Mouse (Mus musculus): Measurements from ENCODE around the gene Apopt1.

Apopt1 gene

DNA sequence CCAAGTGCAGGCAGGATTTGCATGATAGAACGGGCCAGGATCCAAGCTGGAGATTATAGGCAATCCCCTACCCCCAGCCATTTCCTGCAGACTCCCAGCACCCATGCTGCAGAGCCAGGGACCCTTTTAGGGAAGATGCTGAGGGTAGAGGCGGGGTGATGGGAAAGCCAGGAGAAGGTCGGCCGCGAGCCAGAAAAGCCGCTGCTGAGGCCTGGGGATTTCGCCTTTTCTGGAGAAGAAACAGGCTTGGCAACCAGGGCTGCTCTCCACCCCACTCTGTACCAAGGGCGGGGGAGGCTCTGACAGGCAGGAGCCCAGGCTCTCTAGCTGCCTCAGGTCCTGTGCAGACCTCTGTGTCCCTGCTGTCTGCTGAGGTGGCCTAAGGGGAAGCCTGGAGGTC lies 31.8 kb upstream of the Apopt1 start:
- DNase-seq (ENCODE audit: low spot score) = no peak

DNA sequence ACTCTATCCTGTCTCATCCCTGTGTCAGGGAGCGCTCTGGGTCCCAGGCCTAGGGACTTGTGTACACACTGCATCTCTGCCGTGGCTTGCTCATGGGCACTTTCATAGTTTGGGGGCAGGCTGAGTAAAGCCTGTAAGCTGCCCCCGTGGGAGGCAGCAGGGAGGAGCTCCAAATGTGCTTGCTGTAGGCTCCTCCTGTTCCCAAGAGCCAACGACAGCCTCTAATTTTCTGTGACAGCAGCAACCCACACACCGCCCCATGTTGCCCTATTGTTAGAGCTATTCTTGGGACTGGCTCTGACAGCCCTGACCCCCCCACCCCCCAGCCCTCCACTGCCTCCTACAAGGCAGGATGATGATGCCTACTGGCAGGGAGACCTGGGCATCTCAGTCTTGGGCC lies 31.1 kb upstream of the Apopt1 start:
- no peak for DNase-seq (ENCODE audit: low spot score)

DNA sequence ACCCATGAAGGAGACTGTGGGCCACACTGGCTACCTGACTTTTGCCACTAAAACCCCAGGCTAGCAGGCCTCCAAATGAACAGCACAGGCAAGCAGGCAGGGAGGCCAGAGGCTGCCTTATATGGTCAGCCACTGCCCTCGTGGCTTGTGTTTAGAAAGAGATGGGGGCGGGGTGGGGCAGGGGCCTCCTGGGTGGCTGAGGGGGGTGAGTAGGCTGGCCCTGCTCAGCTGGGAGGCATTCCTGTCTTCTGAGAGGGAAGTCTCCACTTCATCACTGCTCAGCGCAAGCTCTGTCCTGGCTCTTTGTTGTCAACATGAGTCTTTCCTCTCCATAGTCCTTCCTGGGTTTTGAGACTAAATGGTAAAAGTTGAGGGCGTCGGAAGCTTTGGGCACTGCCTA lies 30.3 kb upstream of the Apopt1 start:
- DNase-seq (ENCODE audit: low spot score) = no peak

DNA sequence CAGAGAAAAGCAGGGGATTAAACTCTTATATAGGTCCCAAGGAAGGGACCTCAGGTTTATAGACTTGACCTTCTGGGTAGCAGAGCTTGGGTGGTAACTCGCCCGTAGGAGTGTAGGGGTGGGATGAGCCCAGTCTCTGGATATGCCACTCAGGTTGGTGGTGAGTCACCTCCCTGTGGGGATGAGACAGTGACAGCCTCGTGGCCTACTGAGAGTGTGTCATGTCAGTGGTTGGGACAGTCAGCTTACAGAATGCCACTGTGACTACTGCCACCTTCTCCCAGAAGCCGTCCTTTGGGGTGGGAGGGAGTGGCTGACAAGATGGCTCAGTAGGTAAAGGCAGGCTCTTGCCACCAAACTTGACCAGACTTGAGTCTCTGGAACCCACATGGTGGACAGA lies 26.7 kb upstream of the Apopt1 start:
- no peak for DNase-seq (ENCODE audit: low spot score)

GRCm38 (mm10) chr12:111687350-111688068 lies 25.6 kb upstream of the Apopt1 start:
- DNase-seq (ENCODE audit: low spot score) = no peak

DNA sequence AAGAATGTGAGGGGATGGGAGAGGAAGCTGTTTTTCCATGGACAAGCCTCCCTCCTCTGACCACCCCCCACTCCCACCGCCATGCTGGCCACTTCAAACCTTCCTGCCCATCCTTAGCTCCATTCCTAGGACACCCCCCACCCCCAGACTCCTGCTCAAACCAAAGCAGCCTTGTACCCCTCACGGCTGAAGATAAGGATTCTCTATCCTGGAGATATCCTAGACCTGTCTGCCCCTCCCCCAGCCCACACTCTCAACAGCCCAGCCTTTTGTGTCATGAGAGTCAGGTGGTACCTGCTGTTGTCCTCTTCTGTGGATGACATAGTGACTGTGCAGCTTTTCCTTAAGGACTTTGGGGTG lies 25.0 kb upstream of the Apopt1 start:
- DNase-seq (ENCODE audit: low spot score) = no peak

DNA sequence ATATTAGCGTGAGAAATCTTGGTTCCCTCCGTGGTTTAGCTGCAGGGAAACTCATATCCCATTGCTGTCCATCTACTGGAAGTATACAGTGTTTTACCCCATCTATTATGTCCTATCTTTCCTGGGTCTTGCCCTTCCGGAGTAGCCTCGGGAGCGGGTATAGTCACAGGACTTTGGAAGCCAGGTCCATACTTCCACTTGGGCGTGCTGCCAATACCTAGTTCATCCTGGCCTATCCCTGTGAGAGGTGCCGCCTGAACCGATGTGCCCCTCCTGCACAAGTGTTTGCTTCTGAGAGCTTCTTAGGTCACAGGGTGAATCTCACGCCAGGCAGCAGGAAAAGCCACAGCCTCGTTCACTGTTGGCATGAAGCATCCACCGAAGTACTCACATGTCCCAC lies 23.6 kb upstream of the Apopt1 start:
- no peak for DNase-seq (ENCODE audit: low spot score)

DNA sequence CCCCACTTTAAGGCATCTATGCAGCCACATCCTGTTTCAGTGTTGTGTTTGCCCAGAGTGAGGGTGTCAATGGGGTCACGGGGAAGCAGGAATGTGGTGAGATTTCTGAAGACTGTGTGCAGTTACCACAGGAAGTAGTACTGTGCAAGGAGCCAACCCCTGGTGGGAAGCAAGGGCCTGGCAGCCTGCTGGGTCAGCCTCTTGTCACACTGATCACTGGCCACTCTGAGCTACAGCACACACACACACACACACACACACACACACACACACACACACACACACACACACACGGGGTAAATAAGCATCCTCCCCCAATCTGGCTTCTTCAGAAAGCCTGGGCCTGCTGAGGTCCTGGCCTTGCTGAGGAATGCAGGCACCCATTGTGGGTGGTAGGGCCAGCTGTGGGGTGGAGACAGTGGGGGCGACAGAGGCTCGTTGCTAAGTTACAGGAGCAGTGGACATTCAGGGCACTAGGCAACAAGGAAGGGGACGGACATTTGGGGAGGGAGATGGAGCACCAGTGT lies 21.7 kb upstream of the Apopt1 start:
- no peak for DNase-seq (ENCODE audit: low spot score)

DNA sequence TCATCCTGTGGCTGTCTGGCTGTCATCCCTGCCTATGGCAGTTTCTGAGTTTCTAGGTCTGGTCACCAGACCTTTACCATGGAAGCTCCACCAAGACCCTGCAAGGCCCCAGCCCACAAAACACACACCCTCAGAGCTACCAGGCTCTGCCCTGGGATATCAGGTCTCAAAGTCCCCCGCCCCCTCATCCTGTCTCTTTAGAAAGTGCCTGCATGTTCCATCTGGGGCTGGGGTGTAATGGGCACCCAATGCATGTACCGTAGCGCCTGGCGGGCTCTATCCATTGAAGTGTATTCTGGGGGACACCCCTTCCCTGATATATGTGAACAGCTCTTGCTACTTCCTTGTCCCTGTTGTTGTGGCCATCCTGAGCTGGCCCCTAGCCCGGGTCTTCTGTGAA lies 20.2 kb upstream of the Apopt1 start:
- DNase-seq (ENCODE audit: low spot score) = no peak

DNA sequence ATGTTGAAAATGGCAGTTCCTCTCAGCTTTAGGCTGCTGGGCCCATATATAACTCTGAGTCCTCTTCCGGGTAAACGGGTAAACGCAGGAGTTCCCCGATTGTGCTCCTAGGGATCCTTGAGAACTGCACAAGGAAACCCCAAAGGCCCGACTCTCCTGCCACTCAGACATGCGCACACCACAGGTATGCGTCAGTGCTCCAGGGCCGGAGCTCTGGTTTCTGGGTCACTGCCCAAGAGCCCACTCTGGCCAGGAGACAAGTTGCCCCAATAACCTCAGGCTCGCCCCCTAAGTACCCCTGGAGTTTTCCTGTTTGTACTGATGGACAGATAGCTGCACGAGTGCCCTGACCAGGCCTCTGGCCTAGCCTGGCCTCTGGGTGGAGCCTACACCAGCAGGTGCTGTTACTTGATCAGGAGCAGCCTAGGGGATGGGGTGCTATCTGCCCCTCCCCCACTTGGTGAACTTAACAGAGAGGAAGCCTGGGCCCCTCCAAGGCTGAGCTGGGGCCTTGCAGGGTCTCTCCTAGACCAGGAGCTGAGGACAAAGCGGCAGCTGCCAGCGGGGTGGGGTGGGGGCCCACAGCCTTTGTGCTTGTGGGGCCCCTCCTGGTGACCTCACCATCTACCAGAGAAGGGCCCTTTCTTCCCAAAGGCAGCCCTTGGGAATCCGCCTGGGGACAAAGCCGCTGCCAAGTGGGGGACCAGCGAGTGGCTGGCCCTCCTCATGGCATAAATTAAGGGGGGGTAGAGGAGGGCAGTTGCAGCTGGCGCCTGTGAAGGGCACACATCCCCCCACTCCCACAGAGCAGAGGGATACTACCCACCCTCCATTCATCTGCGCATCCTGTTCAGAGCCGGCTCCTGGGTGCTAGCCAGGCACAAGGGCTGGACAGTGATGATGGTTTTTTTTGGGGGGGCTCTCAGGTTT lies 19.5 kb upstream of the Apopt1 start:
- no peak for DNase-seq (ENCODE audit: low spot score)

- no peak for DNase-seq (ENCODE audit: low spot score)
Observed at GRCm38 (mm10) chr12:111694271-111694781, 18.7 kb upstream of the Apopt1 start.

- DNase-seq (ENCODE audit: low spot score) = no peak
Observed at GRCm38 (mm10) chr12:111694880-111695804, 17.9 kb upstream of the Apopt1 start.

DNA sequence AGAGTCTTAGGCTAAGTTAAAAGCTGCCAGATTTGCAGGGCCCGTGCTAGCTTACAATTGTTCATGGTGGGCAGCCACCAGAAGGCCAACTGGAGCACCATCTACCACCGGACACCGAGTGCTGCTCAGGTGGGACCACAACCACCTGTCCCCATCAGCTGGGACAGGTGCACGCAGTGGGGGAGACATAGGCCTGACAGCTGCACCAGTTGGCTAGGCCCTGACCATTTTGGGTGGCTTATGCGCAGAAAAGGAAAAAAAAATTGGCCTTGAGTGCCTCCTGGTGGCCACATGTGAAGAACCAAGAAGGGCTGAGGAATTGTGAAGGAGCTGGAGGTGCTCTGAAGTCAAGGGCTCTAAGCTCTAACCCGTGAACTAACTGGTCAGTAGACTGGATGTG lies 16.8 kb upstream of the Apopt1 start:
- DNase-seq (ENCODE audit: low spot score) = no peak

DNA sequence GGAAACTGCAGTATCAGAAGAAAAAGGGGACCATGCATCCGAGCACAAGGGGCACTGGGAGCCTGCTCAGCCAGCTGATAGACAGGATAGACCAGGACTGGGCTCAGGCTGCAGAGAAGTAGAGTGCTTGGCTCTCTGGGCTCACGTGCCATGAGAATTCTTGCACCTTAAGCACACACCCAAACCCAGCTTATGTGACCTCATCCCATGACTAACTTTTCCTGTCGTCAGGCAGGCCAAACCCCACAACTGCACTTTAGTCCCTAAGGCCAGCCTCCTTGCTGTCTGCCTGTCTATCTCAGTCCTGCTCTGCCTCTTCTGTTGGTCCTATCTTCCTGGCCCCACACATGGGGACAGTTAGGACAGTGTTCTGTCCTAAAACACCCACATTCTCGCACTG lies 15.4 kb upstream of the Apopt1 start:
- no peak for DNase-seq (ENCODE audit: low spot score)

DNA sequence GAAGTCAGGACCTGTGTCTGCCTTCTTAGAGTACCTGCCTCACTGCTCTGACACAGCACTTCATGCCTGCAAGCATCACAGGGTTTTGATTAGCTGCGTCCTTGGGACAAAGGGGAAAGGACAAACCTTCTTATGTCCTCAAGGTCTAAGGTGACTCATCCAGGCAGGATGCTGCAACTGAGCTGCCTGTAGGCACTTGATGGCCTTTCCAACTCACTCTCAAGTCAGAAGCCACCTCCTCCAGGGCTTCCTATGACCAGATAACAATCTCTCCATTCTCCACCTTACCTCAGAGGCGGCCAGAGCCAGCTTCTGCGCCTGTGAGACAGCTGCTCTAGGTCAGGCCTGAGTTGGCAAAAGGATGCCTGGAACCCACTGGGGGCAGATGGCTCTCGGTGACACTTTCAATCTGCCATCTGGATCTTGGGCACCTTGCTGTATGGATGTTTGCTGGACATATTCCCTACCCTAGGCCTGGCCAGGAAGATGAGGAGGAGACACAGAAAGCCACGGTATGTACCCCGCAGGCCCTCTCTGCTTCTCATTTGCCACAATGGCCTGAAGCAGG lies 14.6 kb upstream of the Apopt1 start:
- no peak for DNase-seq (ENCODE audit: low spot score)

DNA sequence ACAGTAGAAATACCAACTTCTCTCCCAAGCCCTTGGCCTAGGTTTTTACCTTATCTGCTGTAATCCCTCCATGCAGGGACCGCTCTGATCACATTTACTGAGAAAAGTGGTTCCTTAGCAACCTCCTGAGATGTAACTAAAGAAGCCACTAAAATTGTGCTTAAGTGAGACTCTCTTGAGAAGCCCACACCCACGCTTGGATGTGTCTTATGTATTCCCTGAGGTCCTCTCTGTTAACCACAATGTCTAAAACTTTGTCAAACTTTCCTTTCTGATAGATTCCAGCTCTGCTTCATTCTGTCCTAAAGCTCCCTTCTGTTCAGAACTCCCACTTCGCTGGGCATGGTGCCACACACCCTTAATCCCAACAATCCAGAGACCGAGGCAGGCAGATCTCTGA lies 13.5 kb upstream of the Apopt1 start:
- no peak for DNase-seq (ENCODE audit: low spot score)

GRCm38 (mm10) chr12:111700920-111701458 lies 12.1 kb upstream of the Apopt1 start:
- no peak for DNase-seq (ENCODE audit: low spot score)

GRCm38 (mm10) chr12:111703301-111703700 lies 9.8 kb upstream of the Apopt1 start:
- DNase-seq (ENCODE audit: low spot score) = no peak

DNA sequence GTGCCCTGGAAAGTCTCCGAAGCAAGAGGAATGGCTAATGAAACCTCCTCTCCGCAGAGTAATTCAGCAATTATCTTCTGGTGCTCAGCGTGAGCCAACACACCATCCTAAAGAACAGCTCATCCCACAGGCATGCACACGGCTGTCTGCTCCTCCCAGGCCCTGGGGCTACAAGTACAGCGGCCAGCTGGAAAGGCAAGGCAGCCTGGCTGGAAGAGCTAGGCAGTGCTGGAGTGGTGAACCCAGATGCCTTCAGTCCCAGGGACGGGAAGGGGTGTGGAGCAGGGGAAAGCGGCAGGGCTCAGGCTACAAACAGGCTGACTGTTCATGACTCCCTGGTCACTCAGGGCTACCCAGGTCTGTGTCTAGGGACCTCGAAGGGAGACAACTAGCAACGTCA lies 8.5 kb upstream of the Apopt1 start:
- DNase-seq (ENCODE audit: low spot score) = no peak

DNA sequence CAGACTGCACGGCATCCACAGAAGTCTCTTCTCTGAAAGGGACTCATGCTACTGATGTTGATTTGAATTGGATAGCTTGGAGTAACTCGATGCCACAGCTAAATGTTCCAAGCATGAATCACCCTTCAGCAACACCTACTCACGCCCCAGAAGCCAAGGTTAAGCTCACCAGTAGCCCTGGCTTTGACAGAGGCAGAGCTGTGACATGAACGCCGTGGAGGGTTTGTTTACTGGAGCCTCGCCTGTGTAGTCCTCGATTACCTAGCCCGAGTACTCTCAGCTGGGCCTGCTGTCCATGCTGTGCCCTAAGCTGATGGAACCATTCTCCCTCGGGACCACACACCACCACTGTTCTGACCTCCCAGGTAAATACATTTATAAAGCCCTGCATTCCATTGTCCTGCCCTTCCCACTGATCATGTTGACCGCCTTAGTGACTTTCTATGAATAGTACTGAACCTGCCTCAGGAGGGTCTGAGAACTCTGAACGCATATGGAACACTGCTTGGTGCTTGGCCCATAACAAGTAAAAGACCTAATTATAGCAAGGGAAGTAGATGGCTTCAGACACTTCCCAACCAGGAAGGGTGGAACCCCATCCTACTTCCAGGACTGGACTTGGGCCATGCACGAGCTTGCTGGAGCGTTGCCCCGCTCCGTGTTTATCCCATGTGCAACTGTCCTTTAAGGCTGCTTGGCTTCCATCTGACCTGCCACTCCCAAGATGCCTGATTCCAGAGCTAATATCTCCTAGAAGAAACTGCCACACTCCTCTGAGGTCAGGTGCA lies 7.7 kb upstream of the Apopt1 start:
- no peak for DNase-seq (ENCODE audit: low spot score)

DNA sequence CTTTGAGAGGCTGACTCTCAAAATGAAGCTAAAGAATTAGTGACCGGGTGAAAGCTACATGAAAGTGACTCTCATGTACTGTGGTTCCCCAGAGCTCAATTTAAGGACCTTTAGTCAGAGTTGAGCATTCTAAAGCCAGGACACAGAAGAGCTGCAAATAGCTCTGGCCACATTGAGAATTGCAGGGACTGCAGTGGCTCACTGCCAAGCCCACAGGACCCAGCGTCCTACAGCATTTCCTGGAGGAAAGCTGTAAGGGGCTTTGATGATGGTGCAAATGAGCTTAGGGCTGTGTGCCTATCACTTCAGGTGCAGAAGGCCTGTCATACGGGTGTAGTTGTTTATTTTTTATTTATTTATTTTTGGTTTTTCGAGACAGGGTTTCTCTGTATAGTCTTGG lies 4.9 kb upstream of the Apopt1 start:
- no peak for DNase-seq (ENCODE audit: low spot score)
